Mouse (Mus musculus): ENCODE data around the gene Arhgdib. TPM values are rescaled to one million over a fixed set of nuclear protein-coding genes. Genes with fewer than 3 reads are reported as not detected.

Gene Arhgdib
- total RNA-seq, 2 experiments from 2014 or later: 24.4 to 28.9 TPM

GRCm38 (mm10) chr6:136923532-136923931 is 18.2 kb downstream of the Arhgdib start, which contains the start of gene Pde6h:
Gene Pde6h (plus strand): TSS chr6:136923832.
- intact Hi-C loops (cut with DNase I): no loop called here
- DNase-seq: no peak

- DNase-seq: no peak
- intact Hi-C loops (cut with DNase I): no loop called here
These were observed 18.8 kb downstream of the Arhgdib start for GRCm38 (mm10) chr6:136922871-136923270.

GRCm38 (mm10) chr6:136922080-136922479 is 19.6 kb downstream of the Arhgdib start, which contains the start of gene Erp27:
Gene Erp27 (minus strand): TSS chr6:136922180.
- intact Hi-C loops (cut with DNase I): no loop called here
- DNase-seq: no peak

- no peak for DNase-seq
- intact Hi-C loops (cut with DNase I): loop anchor here (2.0 kb wide), 1 partner anchor 61 kb away; no protein-coding TSS in a partner anchor
These were observed 20.1 kb downstream of the Arhgdib start for GRCm38 (mm10) chr6:136921601-136922000.

- intact Hi-C loops (cut with DNase I): loop anchor here (2.0 kb wide), 1 partner anchor 60 kb away; no protein-coding TSS in a partner anchor
- peak; percentile 68 for DNase-seq
These were observed 21.1 kb downstream of the Arhgdib start for GRCm38 (mm10) chr6:136920320-136921257.

- DNase-seq: no peak
- intact Hi-C loops (cut with DNase I): loop anchor here (5.0 kb wide), 1 partner anchor 36 kb away; no protein-coding TSS in a partner anchor
These were observed 23.8 kb downstream of the Arhgdib start for GRCm38 (mm10) chr6:136917885-136918284.

GRCm38 (mm10) chr6:136915721-136916395 is 25.8 kb downstream of the Arhgdib start:
- intact Hi-C loops (cut with DNase I): loop anchor here (5.0 kb wide), 1 partner anchor 34 kb away; no protein-coding TSS in a partner anchor
- no peak for DNase-seq

- DNase-seq: no peak
- intact Hi-C loops (cut with DNase I): no loop called here
These were observed 27.5 kb downstream of the Arhgdib start for GRCm38 (mm10) chr6:136914234-136914633.

- DNase-seq: no peak
- intact Hi-C loops (cut with DNase I): no loop called here
These were observed 28.1 kb downstream of the Arhgdib start for GRCm38 (mm10) chr6:136913384-136914126.

GRCm38 (mm10) chr6:136912751-136913265 is 28.9 kb downstream of the Arhgdib start:
- no peak for DNase-seq
- intact Hi-C loops (cut with DNase I): no loop called here

GRCm38 (mm10) chr6:136910247-136910890 is 31.3 kb downstream of the Arhgdib start:
- DNase-seq: no peak
- intact Hi-C loops (cut with DNase I): no loop called here

GRCm38 (mm10) chr6:136906937-136907293 is 34.8 kb downstream of the Arhgdib start:
- DNase-seq: no peak
- intact Hi-C loops (cut with DNase I): no loop called here

- no peak for DNase-seq
- intact Hi-C loops (cut with DNase I): no loop called here
These were observed 35.3 kb downstream of the Arhgdib start for GRCm38 (mm10) chr6:136906283-136906936.

GRCm38 (mm10) chr6:136903885-136904470 is 37.7 kb downstream of the Arhgdib start:
- DNase-seq: no peak
- intact Hi-C loops (cut with DNase I): no loop called here

- no peak for DNase-seq
- intact Hi-C loops (cut with DNase I): no loop called here
These were observed 39.2 kb downstream of the Arhgdib start for GRCm38 (mm10) chr6:136902527-136902926.

- no peak for DNase-seq
- intact Hi-C loops (cut with DNase I): no loop called here
These were observed 40.7 kb downstream of the Arhgdib start for GRCm38 (mm10) chr6:136901010-136901409.

- no peak for DNase-seq
- intact Hi-C loops (cut with DNase I): no loop called here
These were observed 41.2 kb downstream of the Arhgdib start for GRCm38 (mm10) chr6:136900369-136901009.

GRCm38 (mm10) chr6:136898954-136899353 is 42.7 kb downstream of the Arhgdib start:
- DNase-seq: no peak
- intact Hi-C loops (cut with DNase I): no loop called here

- intact Hi-C loops (cut with DNase I): no loop called here
- DNase-seq: no peak
These were observed 43.5 kb downstream of the Arhgdib start for GRCm38 (mm10) chr6:136898222-136898621.

Data from left cerebral cortex, postnatal 4 days (tissue).